Comparison of ENCODE assay signal across 26 mouse cellular contexts in the genomic region with DNA sequence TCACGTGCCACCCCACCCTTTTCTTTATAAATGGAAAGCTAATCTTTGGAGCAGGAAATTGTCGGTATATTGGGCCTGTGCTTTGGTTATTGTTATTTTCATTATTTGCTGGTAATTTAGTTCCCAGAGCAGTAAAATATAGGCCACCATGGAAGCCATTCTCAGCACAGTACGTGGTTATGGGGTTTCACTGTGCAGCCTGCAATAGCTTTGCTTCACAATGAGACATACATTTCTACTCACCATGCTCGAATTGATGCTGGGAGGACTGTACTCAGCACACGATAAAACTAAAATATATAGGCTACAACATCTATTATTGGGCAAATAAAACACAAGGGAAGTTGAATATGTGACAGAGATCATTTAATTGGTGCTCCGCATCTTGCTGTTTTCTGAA.
"Had no signal": no experiment of that assay in that cellular context is flagged by ENCODE, and none has a peak within 500 bp of the region (broad histone marks: within the 10 kb centered on the region; RNA-seq: fewer than 3 reads in every experiment).

No protein-coding gene starts in this region.

- ATAC-seq: hindbrain, embryonic 16.5 days; inflammation-experienced regulatory T-cells, adult 6 months; intestine, embryonic 15.5 days; intestine, postnatal 0 days had no signal

- H3K27ac ChIP-seq: gastrocnemius, adult 2 months; heart, embryonic 10.5 days; hindbrain, embryonic 10.5 days; hindbrain, embryonic 12.5 days; hindbrain, embryonic 14.5 days; intestine, embryonic 15.5 days; kidney, postnatal 0 days; limb, embryonic 13.5 days; limb, embryonic 15.5 days; liver, embryonic 13.5 days had no signal

- H3K36me3 ChIP-seq: heart, embryonic 10.5 days; heart, embryonic 12.5 days; hindbrain, embryonic 10.5 days; hindbrain, embryonic 12.5 days; intestine, embryonic 15.5 days; limb, embryonic 13.5 days; limb, embryonic 15.5 days; liver, embryonic 13.5 days had no signal

- DNase-seq: gastrocnemius, adult 2 months; gastrocnemius, postnatal 10 days; gastrocnemius, postnatal 25 days; heart, adult 18-20 months; heart, postnatal 10 days; heart, postnatal 4 days; kidney, adult 18-20 months; kidney, adult 8-10 months; kidney, postnatal 14 days; kidney, postnatal 36 days; layer of hippocampus, adult 9-11 months; layer of hippocampus, postnatal 36 days; left cerebral cortex, postnatal 4 days; liver, embryonic 13.5 days had no signal

- H3K9ac ChIP-seq: heart, embryonic 12.5 days; hindbrain, embryonic 12.5 days; hindbrain, embryonic 14.5 days; intestine, embryonic 15.5 days; limb, embryonic 13.5 days; limb, embryonic 15.5 days; liver, embryonic 13.5 days had no signal

- H3K4me1 ChIP-seq: heart, embryonic 10.5 days; heart, embryonic 12.5 days; hindbrain, embryonic 10.5 days; hindbrain, embryonic 12.5 days; intestine, embryonic 15.5 days; limb, embryonic 13.5 days; limb, embryonic 15.5 days; liver, embryonic 13.5 days had no signal

- H3K4me3 ChIP-seq: gastrocnemius, adult 2 months; heart, embryonic 10.5 days; heart, embryonic 12.5 days; hindbrain, embryonic 10.5 days; hindbrain, embryonic 12.5 days; intestine, embryonic 15.5 days; limb, embryonic 13.5 days; limb, embryonic 15.5 days; liver, embryonic 13.5 days had no signal

- H3K27me3 ChIP-seq: heart, embryonic 12.5 days; hindbrain, embryonic 12.5 days; intestine, embryonic 15.5 days; limb, embryonic 13.5 days; limb, embryonic 15.5 days; liver, embryonic 13.5 days had no signal

- H3K9me3 ChIP-seq: heart, embryonic 10.5 days; heart, embryonic 12.5 days; hindbrain, embryonic 10.5 days; hindbrain, embryonic 12.5 days; intestine, embryonic 15.5 days; limb, embryonic 13.5 days; limb, embryonic 15.5 days; liver, embryonic 13.5 days had no signal

- H3K4me2 ChIP-seq: heart, embryonic 12.5 days; hindbrain, embryonic 12.5 days; hindbrain, embryonic 14.5 days; intestine, embryonic 15.5 days; limb, embryonic 13.5 days; limb, embryonic 15.5 days; liver, embryonic 13.5 days had no signal
